Mouse (Mus musculus) gastrocnemius, postnatal 14 days (tissue): ENCODE results near the gene Polr2j. TPM values are rescaled to one million over a fixed set of nuclear protein-coding genes. Genes with fewer than 3 reads are reported as not detected.
"Not testable (repeated sequence)": the region's sequence is repeated elsewhere in the genome, so short reads cannot be mapped to it uniquely, and the experiment has no call there.

Experiments
- DNase-seq: peaks from one replicate; pipeline ENCODE4 v3.0.0; 2021; ENCODE audit warnings: mixed read lengths
- intact Hi-C: fragments of 180-260 bp; cut with DNase I; formaldehyde crosslinking; loops from one replicate; pipeline ENCODE4 v1.15.1; 2025; ENCODE audit warnings: low total_unique reads
- total RNA-seq, 2 experiments: library from RNA; stranded (reverse); gene quantifications; 2 replicates each; pipeline ENCODE4 v1.2.3; 2021

Polr2j gene
- total RNA-seq, 2 experiments from 2014 or later = 52.9 to 66.0 TPM

DNA sequence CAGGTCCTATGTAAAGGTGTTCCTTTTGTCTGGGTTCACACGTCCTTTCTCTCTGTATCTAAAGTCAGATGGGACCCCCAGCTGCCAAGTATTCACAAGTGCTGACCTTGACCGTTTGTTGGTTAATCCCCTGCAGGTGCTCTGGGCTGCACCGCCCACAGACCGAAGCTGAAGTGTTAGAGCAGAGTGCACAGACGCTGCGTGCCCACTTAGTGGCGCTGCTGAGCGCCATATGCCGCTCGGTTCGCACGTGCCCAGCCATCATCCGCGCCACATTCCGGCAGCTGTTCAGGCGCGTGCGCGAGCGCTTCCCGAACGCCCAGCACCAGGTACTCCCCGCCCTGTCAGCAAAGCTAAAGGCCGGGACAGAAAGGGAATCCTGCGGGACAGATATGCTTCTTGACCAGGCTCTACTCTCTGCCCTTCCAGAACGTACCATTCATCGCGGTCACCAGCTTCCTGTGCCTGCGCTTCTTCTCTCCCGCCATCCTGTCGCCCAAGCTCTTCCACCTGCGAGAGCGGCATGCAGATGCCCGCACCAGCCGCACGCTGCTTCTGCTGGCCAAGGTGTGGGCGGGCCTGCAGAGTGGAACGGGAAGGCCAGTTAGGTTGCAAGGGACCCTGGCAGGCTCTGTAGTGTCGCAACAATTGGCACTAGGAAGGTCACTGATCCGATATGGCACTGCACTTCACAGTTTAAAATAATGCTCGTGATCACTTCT, 14.2 kb upstream of the Polr2j start:
- peak; percentile 70 for DNase-seq
- intact Hi-C loops = no loop called here

GRCm38 (mm10) chr5:136104511-136104910, 11.9 kb upstream of the Polr2j start:
- intact Hi-C loops = no loop called here
- no peak for DNase-seq

GRCm38 (mm10) chr5:136108486-136108885, 7.9 kb upstream of the Polr2j start:
- intact Hi-C loops = no loop called here
- no peak for DNase-seq

GRCm38 (mm10) chr5:136109042-136109441, 7.4 kb upstream of the Polr2j start:
- no peak for DNase-seq
- intact Hi-C loops = no loop called here

DNA sequence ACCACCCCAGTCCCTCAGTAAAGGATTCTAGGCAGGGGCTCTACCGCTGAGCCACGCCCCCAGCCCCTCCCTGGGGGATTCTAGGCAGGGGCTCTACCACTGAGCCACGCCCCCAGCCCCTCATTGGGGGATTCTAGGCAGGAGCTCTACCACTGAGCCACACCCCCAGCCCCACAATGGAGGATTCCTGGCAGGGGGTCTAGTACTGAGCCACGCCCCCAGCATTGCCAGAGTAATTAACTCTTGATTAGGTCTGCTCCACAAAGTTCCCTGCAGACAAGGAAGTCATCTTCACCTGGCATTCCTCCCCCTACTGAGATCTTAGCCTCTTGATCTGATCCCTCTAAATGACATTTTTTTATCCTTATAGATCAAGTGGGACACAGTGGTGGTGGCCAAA, 2.9 kb upstream of the Polr2j start:
- DNase-seq, intact Hi-C loops: not testable (repeated sequence)

GRCm38 (mm10) chr5:136116784-136117112, 317 bp downstream of the Polr2j start:
- intact Hi-C loops = no loop called here
- no peak for DNase-seq

- no peak for DNase-seq
- intact Hi-C loops = no loop called here
These were observed 5.7 kb downstream of the Polr2j start for GRCm38 (mm10) chr5:136122165-136122564.

DNA sequence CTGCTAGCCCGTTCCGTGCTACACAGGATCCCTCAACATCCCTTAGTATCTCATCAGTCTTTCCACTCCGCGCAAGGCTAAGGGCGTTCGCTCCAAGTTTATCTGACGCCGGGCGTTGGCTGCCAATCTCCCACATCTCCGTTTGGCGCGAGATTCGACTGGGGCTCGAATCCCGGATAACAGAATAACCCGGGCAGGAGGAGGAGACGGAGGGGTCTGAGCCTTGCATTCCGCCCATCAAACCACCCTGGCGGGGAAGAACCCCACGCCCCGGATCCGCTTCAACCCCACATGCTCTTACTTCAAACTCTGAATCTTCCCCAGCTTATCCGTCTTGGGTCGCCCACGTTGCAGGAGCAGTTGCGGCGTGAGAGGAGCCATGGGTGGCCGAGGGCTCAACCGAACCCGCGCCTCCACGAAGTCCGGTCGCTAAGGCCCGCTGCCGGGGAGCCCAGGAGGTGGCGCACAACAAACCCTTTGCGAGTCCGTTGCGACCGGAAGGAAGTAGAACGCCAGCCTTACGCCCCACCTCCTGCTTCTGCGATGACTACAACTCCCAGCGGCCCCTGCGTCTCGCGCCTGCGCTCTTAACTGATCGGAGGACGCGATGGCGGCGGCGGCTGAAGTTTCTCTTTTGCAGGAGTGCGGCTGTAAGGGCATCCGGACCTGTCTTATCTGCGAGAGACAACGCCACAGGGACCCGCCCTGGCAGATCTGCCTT, 19.3 kb downstream of the Polr2j start, which contains the start of the genes Lrwd1 and Alkbh4:
TSS of gene Lrwd1 (minus strand) at position 504 of the 721 bp plus-strand sequence.
TSS of gene Alkbh4 (plus strand) at position 576 of the 721 bp plus-strand sequence.
- peak; percentile 97 for DNase-seq
- intact Hi-C loops = no loop called here

GRCm38 (mm10) chr5:136136292-136136990, 20.0 kb downstream of the Polr2j start:
- DNase-seq = no peak
- intact Hi-C loops = no loop called here

- intact Hi-C loops = no loop called here
- DNase-seq = peak; percentile 56
These were observed 21.3 kb downstream of the Polr2j start for GRCm38 (mm10) chr5:136137658-136138274.

DNA sequence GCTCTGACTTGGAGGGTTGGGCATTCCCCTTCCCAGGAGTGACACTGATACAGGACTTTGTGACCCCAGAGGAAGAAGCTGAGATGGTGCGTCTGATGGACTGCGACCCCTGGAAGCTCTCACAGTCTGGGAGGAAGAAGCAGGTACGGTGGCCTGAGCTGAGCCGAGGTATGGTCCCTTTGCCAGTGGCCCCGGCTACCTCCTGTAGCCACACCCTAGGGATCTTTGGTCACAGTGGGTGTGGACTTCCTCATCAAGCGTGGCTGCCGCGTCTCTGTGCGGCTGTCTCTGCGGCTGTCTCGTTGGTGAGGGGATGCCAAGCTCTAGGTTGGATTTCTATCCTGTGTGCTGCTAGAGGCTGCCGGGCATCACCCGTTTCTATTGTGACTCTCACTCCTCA, 23.0 kb downstream of the Polr2j start:
- intact Hi-C loops = no loop called here
- DNase-seq = no peak

DNA sequence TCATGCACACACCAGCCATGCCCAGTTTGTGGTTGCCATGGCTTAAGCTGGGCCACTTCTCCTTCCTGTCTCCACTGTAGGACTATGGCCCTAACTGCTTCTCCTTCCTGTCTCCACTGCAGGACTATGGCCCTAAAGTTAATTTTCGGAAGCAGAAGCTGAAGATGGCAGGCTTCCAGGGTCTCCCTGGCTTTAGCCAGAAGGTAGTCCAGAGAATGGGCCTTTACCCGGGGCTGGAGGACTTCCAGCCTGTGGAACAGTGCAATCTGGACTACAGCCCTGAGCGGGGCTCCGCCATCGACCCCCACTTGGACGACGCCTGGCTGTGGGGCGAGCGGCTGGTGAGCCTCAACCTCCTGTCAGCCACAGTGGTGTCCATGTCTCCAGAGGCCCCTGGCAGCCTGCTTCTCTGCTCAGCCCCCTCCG, 23.6 kb downstream of the Polr2j start:
- DNase-seq = no peak
- intact Hi-C loops = loop anchor here (5.0 kb wide), 1 partner anchor 47 kb away; no protein-coding TSS in a partner anchor

DNA sequence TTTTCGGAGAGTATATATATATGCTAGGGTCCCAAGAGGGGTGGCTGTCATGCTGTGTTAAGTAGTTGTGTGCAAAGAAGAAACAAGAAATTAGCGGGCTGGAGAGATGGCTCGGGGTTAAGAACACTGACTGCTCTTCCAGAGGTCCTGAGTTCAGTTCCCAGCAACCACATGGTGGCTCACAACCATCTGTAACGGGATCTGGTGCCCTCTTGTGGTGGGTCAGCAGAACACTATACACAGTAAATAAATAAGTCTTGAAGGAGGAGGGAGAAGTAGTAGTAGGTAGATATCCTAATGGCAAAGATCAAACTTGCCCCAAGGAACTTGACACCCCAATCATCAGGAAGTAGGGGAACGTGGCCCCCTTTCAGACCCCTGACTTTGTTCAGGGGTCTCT, 26.3 kb downstream of the Polr2j start:
- intact Hi-C loops = loop anchor here (5.0 kb wide), 1 partner anchor 45 kb away; no protein-coding TSS in a partner anchor
- DNase-seq = no peak

DNA sequence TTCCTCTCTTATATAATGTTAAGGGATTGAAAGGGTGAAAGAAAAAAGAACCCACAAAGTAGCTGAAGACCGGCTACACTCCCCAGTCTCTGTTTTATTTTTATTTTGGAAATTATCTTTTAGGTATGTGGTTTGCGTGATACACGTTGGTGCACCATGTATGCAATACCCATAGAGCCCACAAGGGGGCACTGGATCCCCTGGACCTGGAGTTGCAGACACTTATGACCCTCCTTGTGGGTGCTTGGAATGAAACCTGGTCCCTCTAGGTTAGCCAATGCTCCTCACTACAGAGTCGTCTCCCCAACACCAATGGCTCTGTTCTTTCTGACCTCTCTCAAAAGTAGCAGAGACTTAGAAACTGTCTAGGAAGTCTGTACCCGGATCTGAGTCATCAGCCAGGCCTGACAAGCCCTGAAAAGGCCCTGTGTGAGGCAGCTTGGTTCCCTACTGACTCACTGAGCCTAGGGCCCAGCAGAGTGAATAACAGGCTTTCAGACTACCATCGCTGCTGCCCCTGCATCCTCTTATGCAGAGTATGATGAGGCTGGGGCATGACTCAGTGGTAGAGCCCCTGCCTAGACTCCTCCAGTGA, 26.8 kb downstream of the Polr2j start:
- intact Hi-C loops = loop anchor here (5.0 kb wide), 1 partner anchor 44 kb away; no protein-coding TSS in a partner anchor

DNA sequence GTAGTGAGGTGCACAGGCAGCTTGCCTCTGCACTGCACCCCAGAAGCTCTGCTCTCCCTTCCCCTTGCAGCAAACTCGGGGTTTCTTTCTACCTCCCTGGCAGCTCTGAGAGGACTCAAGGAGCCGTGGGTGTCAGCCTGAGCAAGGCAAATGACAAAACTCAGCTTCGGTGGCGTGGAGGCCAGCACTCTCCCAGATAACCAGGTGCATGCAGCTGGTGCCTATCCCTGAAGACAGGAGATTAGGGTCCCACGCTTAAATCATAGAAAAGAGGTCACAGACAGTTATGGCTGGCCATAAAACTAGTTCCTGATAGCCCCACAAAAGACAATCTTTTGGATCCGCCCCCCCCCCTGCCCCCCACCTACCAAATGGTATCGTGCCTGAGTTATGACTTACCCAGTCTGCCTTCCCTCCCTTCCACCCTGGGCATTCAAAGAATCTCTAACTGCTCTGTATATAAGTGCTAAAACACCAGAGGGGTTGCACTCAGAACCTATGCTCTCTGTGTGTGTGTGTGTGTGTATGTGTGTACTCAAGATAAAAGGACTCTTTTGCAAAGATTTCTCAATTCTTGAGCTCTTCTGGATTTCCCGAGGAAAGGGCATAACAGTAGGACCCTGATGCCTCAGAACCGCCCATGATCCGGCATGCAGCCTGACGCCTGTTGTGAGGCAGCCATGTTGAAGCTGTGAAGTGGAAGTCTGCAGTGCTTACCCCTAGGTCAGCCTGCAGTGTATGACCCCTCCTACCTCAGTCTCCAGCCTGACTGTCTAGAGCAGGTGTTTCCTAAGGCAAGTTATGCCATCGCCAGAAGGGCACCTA, 28.4 kb downstream of the Polr2j start:
- DNase-seq = no peak

More for the DNA sequence above, 26.8 kb downstream of the Polr2j start:
- no peak for DNase-seq

GRCm38 (mm10) chr5:136146936-136147335, 30.5 kb downstream of the Polr2j start:
- intact Hi-C loops = no loop called here
- no peak for DNase-seq

More for the DNA sequence above, 28.4 kb downstream of the Polr2j start:
- intact Hi-C loops = loop anchor here (5.0 kb wide), 1 partner anchor 42 kb away; no protein-coding TSS in a partner anchor

GRCm38 (mm10) chr5:136147704-136148103, 31.3 kb downstream of the Polr2j start:
- intact Hi-C loops = no loop called here
- no peak for DNase-seq

DNA sequence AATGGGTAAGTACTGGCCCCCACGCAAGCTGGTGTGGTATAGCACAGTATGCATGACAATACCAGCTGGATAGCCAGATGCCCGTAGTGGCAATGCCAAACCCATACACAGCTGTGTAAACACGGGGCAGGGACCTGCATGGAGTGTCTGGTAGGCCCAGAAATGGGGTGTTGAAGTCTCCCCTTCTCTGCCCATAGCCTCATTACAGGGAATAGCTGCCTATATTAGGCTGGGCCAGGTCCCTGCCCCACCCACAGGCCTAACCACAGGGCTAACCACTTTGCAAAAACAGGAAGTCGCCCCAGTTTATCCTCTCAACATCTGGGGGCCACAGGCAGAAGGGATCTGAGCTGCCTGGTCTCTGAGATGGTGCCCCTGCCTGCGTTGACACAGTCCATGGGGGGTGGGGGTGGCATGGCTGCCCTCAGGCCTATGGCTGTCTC, 32.7 kb downstream of the Polr2j start:
- intact Hi-C loops, DNase-seq: not testable (repeated sequence)
